Mouse (Mus musculus) hindbrain, embryonic 12.5 days (tissue): Measurements from ENCODE around the gene Mpp1. TPM values are rescaled to one million over a fixed set of nuclear protein-coding genes. Genes with fewer than 3 reads are reported as not detected.
A peak's percentile ranks its signal among the peaks of the same experiment; 100 is the strongest.
"Not testable (repeated sequence)": the region's sequence is repeated elsewhere in the genome, so short reads cannot be mapped to it uniquely, and the experiment has no call there.

ENCODE experiments used
- ATAC-seq: fragments of 200-750 bp; cut with Nextera tagmentation; 2 replicates; pipeline ENCODE4 v1.8.0; 2017; ENCODE audit warnings: moderate TSS enrichment; ENCODE audit not compliant: low FRiP score
- H3K27ac ChIP-seq: fragments of 300-500 bp; sonication (generic); 2 replicates; pipeline ENCODE4 v1.5.1; 2016; ENCODE audit warnings: mild to moderate bottlenecking
- H3K27me3 ChIP-seq: fragments of 300-500 bp; sonication (generic); 2 replicates; pipeline ENCODE4 v1.6.1; 2016; ENCODE audit warnings: mild to moderate bottlenecking
- H3K36me3 ChIP-seq: fragments of 300-500 bp; sonication (generic); 2 replicates; pipeline ENCODE4 v1.6.1; 2016; ENCODE audit warnings: mild to moderate bottlenecking
- H3K4me1 ChIP-seq: fragments of 300-500 bp; sonication (generic); 2 replicates; pipeline ENCODE4 v1.6.1; 2016
- H3K4me2 ChIP-seq: fragments of 300-500 bp; sonication (generic); replicated peaks from 2 replicates; pipeline ENCODE4 v1.6.1; 2016; ENCODE audit warnings: mild to moderate bottlenecking
- H3K4me3 ChIP-seq: fragments of 300-500 bp; sonication (generic); 2 replicates; pipeline ENCODE4 v1.5.1; 2016; ENCODE audit warnings: mild to moderate bottlenecking
- H3K9ac ChIP-seq: fragments of 300-500 bp; sonication (generic); 2 replicates; pipeline ENCODE4 v1.6.1; 2016; ENCODE audit warnings: mild to moderate bottlenecking, moderate library complexity
- H3K9me3 ChIP-seq: fragments of 300-500 bp; sonication (generic); replicated peaks from 2 replicates; pipeline ENCODE4 v1.6.1; 2016; ENCODE audit warnings: mild to moderate bottlenecking
- WGBS: fragments of 180-500 bp; shearing (Covaris S2); methylation state at CpG from one replicate; pipeline ENCODE4 v1.1.7; 2016; 5-methylcytosine and 5-hydroxymethylcytosine counted together
- polyA plus RNA-seq: library from polyadenylated mRNA; unstranded; fragments of >200 nt; fragmentation: Nextera tagmentation; extraction: Ambion mirVana; gene quantifications from 2 replicates; pipeline ENCODE4 v1.2.1, GENCODE M21; 2016

Mpp1 gene
- polyA plus RNA-seq: 27.2 and 28.7 TPM in 2 replicates

DNA sequence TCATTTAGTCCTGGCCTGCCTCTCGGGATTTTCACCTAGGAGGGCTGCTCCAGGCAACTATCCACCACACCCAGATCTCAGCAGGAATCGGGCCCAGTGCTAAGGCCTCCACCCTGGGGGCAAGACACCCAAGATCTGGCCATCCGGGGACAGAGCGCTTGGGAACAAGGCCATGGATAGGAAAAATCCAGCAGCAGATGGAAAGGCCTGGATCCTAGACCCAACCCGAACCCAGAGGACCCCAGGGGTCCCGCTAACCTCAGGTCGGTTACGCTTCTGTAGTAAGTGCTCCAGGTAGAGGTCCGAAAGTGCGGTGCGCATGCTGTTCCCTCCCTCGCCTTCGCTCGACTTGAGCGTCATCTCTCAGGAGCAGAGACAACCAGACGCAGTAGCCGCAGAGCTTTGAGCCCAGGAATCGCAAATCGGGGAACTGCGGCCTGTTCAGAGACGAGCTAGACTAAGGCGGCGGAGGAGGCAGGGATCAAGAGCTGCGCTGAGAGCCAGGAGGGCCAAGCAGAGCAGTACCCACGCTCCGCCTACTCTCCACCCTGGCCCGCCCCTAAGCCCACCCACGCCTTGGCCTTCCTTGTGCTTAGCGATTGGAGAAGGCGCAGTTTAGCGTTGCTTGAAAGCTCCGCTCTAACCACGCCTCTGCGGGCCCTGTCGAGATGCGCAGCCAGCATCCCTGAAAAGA, at the start of gene Mpp1:
Gene Mpp1 (minus strand): TSS at position 550 of the 694 bp plus-strand sequence.
- no peaks in the 10 kb centered on the region for H3K9me3 ChIP-seq
- 21% methylated on average over 36 of the region's 36 CpGs for WGBS
- peak; percentile 99 for ATAC-seq
- no peaks in the 10 kb centered on the region for H3K36me3 ChIP-seq
- H3K4me2 ChIP-seq: peak within 1 kb of the TSS; percentile 51
- H3K4me3 ChIP-seq: peak within 1 kb of the TSS; percentile 43
- H3K27me3 ChIP-seq: no peaks in the 10 kb centered on the region
- peak within 1 kb of the TSS; percentile 51 for H3K9ac ChIP-seq
- peak within 1 kb of the TSS; percentile 48; the same call in 1 of the 2 replicates for H3K27ac ChIP-seq
- H3K4me1 ChIP-seq: no peaks in the 10 kb centered on the region

- H3K27ac ChIP-seq: no peak within 1 kb of the TSS
- H3K27me3 ChIP-seq: no peaks in the 10 kb centered on the region
- H3K9me3 ChIP-seq: no peaks in the 10 kb centered on the region
- no peaks in the 10 kb centered on the region for H3K4me1 ChIP-seq
- no peak within 1 kb of the TSS for H3K4me3 ChIP-seq
- no peak for ATAC-seq
- 74% methylated on average over 1 of the region's 1 CpGs for WGBS
- no peak within 1 kb of the TSS for H3K4me2 ChIP-seq
- H3K36me3 ChIP-seq: no peaks in the 10 kb centered on the region
- no peak within 1 kb of the TSS for H3K9ac ChIP-seq
Measured at GRCm38 (mm10) chrX:75163670-75164069, 32.9 kb upstream of the Mpp1 start, which contains the start of gene Smim9. Gene Smim9, minus strand, starts transcription at chrX:75163770.

- H3K9ac ChIP-seq: peak overlapping the region; percentile 54
- H3K36me3 ChIP-seq: no peaks in the 10 kb centered on the region
- H3K4me2 ChIP-seq: peak overlapping the region; percentile 57
- WGBS: 20% methylated on average over 43 of the region's 49 CpGs
- H3K9me3 ChIP-seq: no peaks in the 10 kb centered on the region
- H3K4me1 ChIP-seq: no peaks in the 10 kb centered on the region
- peak; percentile 71 for ATAC-seq
- no peak overlapping the region for H3K27ac ChIP-seq
- no peaks in the 10 kb centered on the region for H3K27me3 ChIP-seq
- peak overlapping the region; percentile 48 for H3K4me3 ChIP-seq
Measured at GRCm38 (mm10) chrX:75155576-75156243, 24.9 kb upstream of the Mpp1 start.

- H3K4me1 ChIP-seq: no peaks in the 10 kb centered on the region
- no peak overlapping the region for H3K4me3 ChIP-seq
- H3K4me2 ChIP-seq: no peak overlapping the region
- 49% methylated on average over 1 of the region's 1 CpGs for WGBS
- H3K36me3 ChIP-seq: no peaks in the 10 kb centered on the region
- H3K9ac ChIP-seq: no peak overlapping the region
- no peaks in the 10 kb centered on the region for H3K27me3 ChIP-seq
- H3K9me3 ChIP-seq: no peaks in the 10 kb centered on the region
- no peak overlapping the region for H3K27ac ChIP-seq
- no peak for ATAC-seq
Measured at GRCm38 (mm10) chrX:75152249-75152648, 21.4 kb upstream of the Mpp1 start.

GRCm38 (mm10) chrX:75150304-75150703, 19.5 kb upstream of the Mpp1 start:
- Histone ChIP-seq H3K9me3 (no peaks in the 10 kb centered on the region), H3K4me2 (no peak overlapping the region), H3K27me3 (no peaks in the 10 kb centered on the region), H3K36me3 (no peaks in the 10 kb centered on the region), H3K27ac (no peak overlapping the region), H3K9ac (no peak overlapping the region), H3K4me3 (no peak overlapping the region), H3K4me1 (no peaks in the 10 kb centered on the region)
- WGBS: 72% methylated on average over 2 of the region's 2 CpGs
- no peak for ATAC-seq

- ATAC-seq: no peak
- WGBS: 86% methylated on average over 4 of the region's 4 CpGs
- no peak overlapping the region for H3K4me3 ChIP-seq
Measured at GRCm38 (mm10) chrX:75148414-75148813, 17.6 kb upstream of the Mpp1 start.

DNA sequence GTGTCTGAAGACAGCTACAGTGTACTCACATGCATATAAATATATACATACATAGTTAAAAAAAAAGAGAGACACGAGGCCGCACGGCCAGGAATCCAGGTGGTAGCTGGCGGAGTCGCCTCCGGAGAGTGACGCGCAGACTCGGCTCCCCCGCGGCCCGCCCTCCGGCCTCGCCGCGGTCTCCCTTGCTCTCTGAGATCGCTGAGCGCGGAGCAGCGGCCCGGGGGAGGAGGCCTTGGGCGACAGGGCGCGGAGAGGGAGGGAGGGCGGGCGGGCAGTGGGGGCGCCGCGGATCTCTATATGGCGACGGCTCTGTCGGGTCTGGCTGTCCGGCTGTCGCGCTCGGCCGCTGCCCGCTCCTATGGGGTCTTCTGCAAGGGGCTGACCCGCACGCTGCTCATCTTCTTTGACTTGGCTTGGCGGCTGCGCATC, 12.3 kb upstream of the Mpp1 start:
- H3K27ac ChIP-seq, H3K36me3 ChIP-seq, H3K9me3 ChIP-seq, H3K4me1 ChIP-seq, H3K27me3 ChIP-seq: not testable (repeated sequence)
- Histone ChIP-seq H3K9ac (peak overlapping the region; percentile 51; the same call in 1 of the 2 replicates), H3K4me2 (peak overlapping the region; percentile 55), H3K4me3 (peak overlapping the region; percentile 37)
- 23% methylated on average over 25 of the region's 42 CpGs for WGBS
- peak; percentile 43; the same call in 1 of the 2 replicates for ATAC-seq

More at GRCm38 (mm10) chrX:75148414-75148813, 17.6 kb upstream of the Mpp1 start:
- Histone ChIP-seq H3K36me3 (no peaks in the 10 kb centered on the region), H3K27me3 (no peaks in the 10 kb centered on the region), H3K4me2 (no peak overlapping the region), H3K27ac (no peak overlapping the region), H3K9me3 (no peaks in the 10 kb centered on the region), H3K9ac (no peak overlapping the region), H3K4me1 (no peaks in the 10 kb centered on the region)

DNA sequence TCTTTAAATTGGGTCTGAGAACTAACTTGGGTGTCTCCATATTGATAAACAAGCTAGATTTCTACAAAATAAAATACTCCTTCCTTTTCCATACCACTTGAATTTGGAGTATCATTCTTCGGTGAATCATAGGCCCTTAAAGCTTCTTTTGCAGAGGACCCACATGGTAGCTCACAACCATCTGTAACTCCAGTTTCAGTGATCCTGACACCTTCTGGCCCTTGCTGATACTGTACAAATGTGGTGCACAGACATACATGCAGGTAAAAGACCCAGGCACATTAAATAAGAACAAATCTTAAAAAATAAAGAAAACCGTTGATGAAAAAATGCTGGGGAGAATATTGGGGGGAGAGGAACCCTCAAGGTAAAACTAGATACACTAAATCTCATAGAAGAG, 7.4 kb upstream of the Mpp1 start:
- Histone ChIP-seq H3K9me3 (no peaks in the 10 kb centered on the region), H3K4me3 (no peak overlapping the region), H3K4me1 (no peaks in the 10 kb centered on the region), H3K4me2 (no peak overlapping the region), H3K36me3 (no peaks in the 10 kb centered on the region), H3K27ac (no peak overlapping the region), H3K27me3 (no peaks in the 10 kb centered on the region), H3K9ac (no peak overlapping the region)
- 92% methylated on average over 2 of the region's 2 CpGs for WGBS
- no peak for ATAC-seq

GRCm38 (mm10) chrX:75137729-75138128, 6.9 kb upstream of the Mpp1 start:
- Histone ChIP-seq H3K27me3 (no peaks in the 10 kb centered on the region), H3K9ac (no peak overlapping the region), H3K4me1 (no peaks in the 10 kb centered on the region), H3K27ac (no peak overlapping the region), H3K36me3 (no peaks in the 10 kb centered on the region), H3K4me3 (no peak overlapping the region), H3K9me3 (no peaks in the 10 kb centered on the region), H3K4me2 (no peak overlapping the region)
- no peak for ATAC-seq
- WGBS: 84% methylated on average over 2 of the region's 2 CpGs

GRCm38 (mm10) chrX:75136938-75137337, 6.1 kb upstream of the Mpp1 start:
- Histone ChIP-seq H3K9me3 (no peaks in the 10 kb centered on the region), H3K36me3 (no peaks in the 10 kb centered on the region), H3K4me2 (no peak overlapping the region), H3K4me3 (no peak overlapping the region), H3K27ac (no peak overlapping the region), H3K27me3 (no peaks in the 10 kb centered on the region), H3K9ac (no peak overlapping the region), H3K4me1 (no peaks in the 10 kb centered on the region)
- ATAC-seq: no peak

GRCm38 (mm10) chrX:75129474-75129873, 1.3 kb downstream of the Mpp1 start:
- no peak overlapping the region for H3K4me3 ChIP-seq
- no peak for ATAC-seq
- 65% methylated on average over 2 of the region's 2 CpGs for WGBS

DNA sequence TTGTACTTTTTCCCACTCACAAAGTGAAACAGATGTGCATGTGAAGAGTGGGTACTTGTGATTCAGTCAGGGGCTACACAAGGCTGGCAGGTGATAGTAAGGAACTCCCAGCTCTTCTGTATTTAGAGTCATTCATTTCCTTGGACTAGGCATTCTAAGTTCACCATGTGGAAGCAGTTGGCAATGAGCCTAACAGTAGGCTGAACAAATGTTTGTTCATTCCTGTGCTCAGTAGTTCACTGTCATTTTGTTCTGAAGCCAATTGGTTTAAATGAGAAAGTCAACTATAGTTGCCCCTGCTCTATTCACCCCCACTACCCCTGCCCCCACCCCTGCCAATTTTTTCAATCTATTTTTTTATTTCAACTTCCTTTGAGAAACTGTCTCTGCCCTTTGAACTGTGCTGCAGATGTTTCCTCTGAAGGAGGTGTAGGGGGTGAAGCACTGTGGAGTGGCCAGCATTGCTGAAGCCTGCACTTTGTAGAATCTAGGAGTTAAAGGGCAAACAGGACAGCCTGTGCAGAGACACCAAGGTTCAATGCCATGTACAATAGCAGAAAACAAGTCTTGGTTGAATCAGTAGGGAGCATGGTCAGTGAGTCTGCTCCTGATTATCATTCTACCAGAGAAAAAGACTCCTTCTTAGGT, 2.4 kb downstream of the Mpp1 start:
- H3K4me1 ChIP-seq: no peaks in the 10 kb centered on the region
- no peak overlapping the region for H3K27ac ChIP-seq
- H3K4me2 ChIP-seq: no peak overlapping the region
- no peak for ATAC-seq
- no peak overlapping the region for H3K9ac ChIP-seq
- H3K27me3 ChIP-seq: no peaks in the 10 kb centered on the region
- no peaks in the 10 kb centered on the region for H3K9me3 ChIP-seq
- no peaks in the 10 kb centered on the region for H3K36me3 ChIP-seq
- no peak overlapping the region for H3K4me3 ChIP-seq

More at GRCm38 (mm10) chrX:75129474-75129873, 1.3 kb downstream of the Mpp1 start:
- no peak overlapping the region for H3K27ac ChIP-seq
- no peak overlapping the region for H3K4me2 ChIP-seq
- no peaks in the 10 kb centered on the region for H3K9me3 ChIP-seq
- no peak overlapping the region for H3K9ac ChIP-seq
- H3K36me3 ChIP-seq: no peaks in the 10 kb centered on the region
- H3K27me3 ChIP-seq: no peaks in the 10 kb centered on the region
- H3K4me1 ChIP-seq: no peaks in the 10 kb centered on the region
